Mouse (Mus musculus) MEL (cell line): ENCODE measurements around the gene Cd274.

Source experiments
- BHLHE40 ChIP-seq: IDR thresholded peaks from 2 replicates; pipeline ENCODE4 v1.6.1; 2012; ENCODE audit warnings: low read depth, mild to moderate bottlenecking, inconsistent platforms, low read length, improper control_type of control experiment, borderline replicate concordance
- CTCF ChIP-seq, 3 experiments: IDR thresholded peaks in 2 of 3; conservative IDR thresholded peaks in 1 of 3; 2 replicates each; pipeline ENCODE4 v1.5.1; 2011 to 2012; ENCODE audit warnings: low read length in 3 of 3, low read depth in 2 of 3, mild to moderate bottlenecking in 2 of 3, improper control_type of control experiment in 1 of 3, inconsistent platforms in 1 of 3, mixed read lengths in 1 of 3, moderate library complexity in 1 of 3; ENCODE audit not compliant: control insufficient read depth in 1 of 3, insufficient read depth in 1 of 3, poor library complexity in 1 of 3, severe bottlenecking in 1 of 3
- GATA1 ChIP-seq: IDR thresholded peaks from 2 replicates; pipeline ENCODE4 v1.6.1; 2011; ENCODE audit warnings: low read depth, low read length, improper control_type of control experiment
- MAX ChIP-seq: IDR thresholded peaks from 2 replicates; pipeline ENCODE4 v1.6.1; 2011; ENCODE audit warnings: low read length, improper control_type of control experiment
- MXI1 ChIP-seq: IDR thresholded peaks from 2 replicates; pipeline ENCODE4 v1.6.1; 2011; ENCODE audit warnings: mild to moderate bottlenecking, low read depth, low read length, improper control_type of control experiment
- POLR2A ChIP-seq, 2 experiments: IDR thresholded peaks; 2 replicates each; pipeline ENCODE4 v1.6.1; 2011 to 2012; ENCODE audit warnings: low read length in 2 of 2, mild to moderate bottlenecking in 2 of 2, control low read depth in 1 of 2, improper control_type of control experiment in 1 of 2, low read depth in 1 of 2, moderate library complexity in 1 of 2; ENCODE audit not compliant: control insufficient read depth in 1 of 2, insufficient read depth in 1 of 2, poor library complexity in 1 of 2
- POLR2AphosphoS5 ChIP-seq: IDR thresholded peaks from 2 replicates; pipeline ENCODE4 v1.6.1; 2012; ENCODE audit warnings: low read depth, borderline replicate concordance, mild to moderate bottlenecking, inconsistent platforms, low read length, moderate library complexity, mixed read lengths

DNA sequence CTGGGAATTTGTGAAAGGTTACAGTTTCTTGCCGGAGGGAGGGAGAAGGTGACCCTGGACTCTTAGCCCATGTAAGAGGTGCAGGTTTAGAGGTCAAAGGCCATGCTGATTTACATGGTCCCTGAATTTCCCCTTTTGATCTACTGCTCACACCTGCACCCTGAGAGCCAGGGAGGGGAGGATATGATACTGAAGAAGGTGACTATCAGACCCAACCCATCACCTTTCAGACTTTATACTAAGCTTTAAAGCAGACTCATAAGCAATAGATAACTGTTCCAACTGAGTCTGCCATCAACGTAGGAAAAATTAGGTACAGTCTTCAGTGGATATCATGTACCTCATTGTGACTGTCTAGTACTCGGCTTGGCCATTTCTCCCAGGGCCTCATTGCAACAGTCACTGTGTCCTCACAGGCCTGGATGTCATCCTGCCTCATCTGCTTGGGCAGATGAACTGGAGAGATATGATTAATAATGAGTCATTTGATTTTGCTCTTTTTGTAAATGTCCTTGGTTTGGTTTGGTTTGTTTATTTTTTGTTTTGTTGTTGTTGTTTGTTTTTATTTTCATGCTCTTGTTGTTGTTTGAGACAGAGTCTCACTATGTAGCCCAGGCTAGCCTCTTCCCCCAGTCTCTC, 1.5 kb downstream of the Cd274 start:
- TF ChIP-seq MAX (no peak), GATA1 (peak; percentile 82), CTCF (IDR thresholded peaks at IDR 0.05 in 2 of 3, conservative IDR thresholded peaks at IDR 0.05 in 1 of 3; ENCODE audit: control insufficient read depth in 1 of 3, insufficient read depth in 1 of 3, low read depth in 2 of 3, low read length in 3 of 3, poor library complexity in 1 of 3, severe bottlenecking in 1 of 3) (no peak), BHLHE40 (no peak), POLR2AphosphoS5 (no peak), POLR2A (IDR thresholded peaks at IDR 0.05; ENCODE audit: control insufficient read depth in 1 of 2, insufficient read depth in 1 of 2, low read depth in 1 of 2, low read length in 2 of 2, poor library complexity in 1 of 2) (no peak), MXI1 (no peak)
